Mouse (Mus musculus) liver, adult 2 months (tissue): ENCODE measurements around the gene Lmbrd1.

Experiments used
- CTCF ChIP-seq: fragments of 200-500 bp; IDR thresholded peaks from 2 replicates; pipeline ENCODE4 v1.5.1; 2011; ENCODE audit warnings: low read depth, low read length, control low read depth
- POLR2A ChIP-seq: fragments of 200-500 bp; IDR thresholded peaks from 2 replicates; pipeline ENCODE4 v1.6.1; 2011; ENCODE audit warnings: low read length, control low read depth; ENCODE audit not compliant: insufficient read depth; ENCODE audit errors: extremely low read depth

DNA sequence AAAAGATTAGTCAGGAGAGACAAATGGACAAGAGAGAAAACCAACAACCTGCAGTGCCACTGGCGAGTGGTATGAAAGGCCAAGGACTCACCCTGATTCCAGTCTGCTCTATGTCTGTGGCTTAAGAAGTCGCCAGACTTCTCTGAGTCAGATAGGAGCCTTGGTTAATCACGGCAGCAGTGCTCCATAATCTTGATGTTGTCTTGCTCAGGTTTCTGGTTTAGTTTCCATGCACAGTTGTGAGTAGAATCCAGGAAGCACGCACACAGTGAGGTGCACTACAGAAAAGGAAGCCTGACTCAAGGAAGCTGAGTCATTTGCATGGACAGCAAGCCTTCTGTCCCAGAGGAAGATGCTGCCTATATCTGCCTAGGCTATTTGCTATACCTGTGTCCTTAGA lies 37.9 kb downstream of the Lmbrd1 start:
- TF ChIP-seq POLR2A (no peak), CTCF (no peak)
